Mouse (Mus musculus) hindbrain, embryonic 15.5 days (tissue): ENCODE data around the gene 4930523C07Rik. TPM values are rescaled to one million over a fixed set of nuclear protein-coding genes. Genes with fewer than 3 reads are reported as not detected.
A peak's percentile ranks its signal among the peaks of the same experiment; 100 is the strongest.

ENCODE experiments used
- ATAC-seq: fragments of 200-750 bp; cut with Nextera tagmentation; 2 replicates; pipeline ENCODE4 v1.8.0; 2017; ENCODE audit warnings: low read depth, moderate number of reproducible peaks, moderate TSS enrichment; ENCODE audit not compliant: low FRiP score
- H3K27ac ChIP-seq: fragments of 300-500 bp; sonication (generic); replicated peaks from 2 replicates; pipeline ENCODE4 v1.5.1; 2015; ENCODE audit warnings: mild to moderate bottlenecking, inconsistent platforms
- H3K27me3 ChIP-seq: fragments of 300-500 bp; sonication (generic); 2 replicates; pipeline ENCODE4 v1.6.1; 2015; ENCODE audit warnings: control low read depth, inconsistent platforms
- H3K36me3 ChIP-seq: fragments of 300-500 bp; sonication (generic); 2 replicates; pipeline ENCODE4 v1.6.1; 2015; ENCODE audit warnings: control low read depth, inconsistent platforms
- H3K4me1 ChIP-seq: fragments of 300-500 bp; sonication (generic); replicated peaks from 2 replicates; pipeline ENCODE4 v1.6.1; 2015; ENCODE audit warnings: control low read depth, inconsistent platforms
- H3K4me2 ChIP-seq: fragments of 300-500 bp; sonication (generic); 2 replicates; pipeline ENCODE4 v1.6.1; 2015; ENCODE audit warnings: moderate library complexity, mild to moderate bottlenecking, inconsistent platforms
- H3K4me3 ChIP-seq: fragments of 300-500 bp; sonication (generic); 2 replicates; pipeline ENCODE4 v1.5.1; 2015; ENCODE audit warnings: mild to moderate bottlenecking, inconsistent platforms
- H3K9ac ChIP-seq: fragments of 300-500 bp; sonication (generic); 2 replicates; pipeline ENCODE4 v1.6.1; 2015; ENCODE audit warnings: inconsistent platforms
- H3K9me3 ChIP-seq: fragments of 300-500 bp; sonication (generic); 2 replicates; pipeline ENCODE4 v1.6.1; 2016; ENCODE audit warnings: control low read depth, inconsistent platforms
- WGBS: fragments of 180-500 bp; shearing (Covaris S2); methylation state at CpG from one replicate; pipeline ENCODE4 v1.1.7; 2015; 5-methylcytosine and 5-hydroxymethylcytosine counted together
- polyA plus RNA-seq: library from polyadenylated mRNA; unstranded; fragments of >200 nt; fragmentation: Nextera tagmentation; extraction: Ambion mirVana; gene quantifications from 2 replicates; pipeline ENCODE4 v1.2.1, GENCODE M21; 2015

Gene 4930523C07Rik
- polyA plus RNA-seq, 1 experiment from 2014 or later = 2.6 TPM

GRCm38 (mm10) chr1:160033948-160034598 is 10.1 kb upstream of the 4930523C07Rik start:
- Histone ChIP-seq H3K27ac (no peak overlapping the region), H3K9ac (no peak overlapping the region), H3K36me3 (no peaks in the 10 kb centered on the region), H3K27me3 (no peaks in the 10 kb centered on the region), H3K9me3 (no peaks in the 10 kb centered on the region), H3K4me1 (no peaks in the 10 kb centered on the region), H3K4me3 (no peak overlapping the region), H3K4me2 (no peak overlapping the region)
- 89% methylated on average over 4 of the region's 4 CpGs for WGBS
- no peak for ATAC-seq

GRCm38 (mm10) chr1:160035561-160035960 is 8.6 kb upstream of the 4930523C07Rik start:
- 71% methylated on average over 3 of the region's 3 CpGs for WGBS
- H3K36me3 ChIP-seq = no peaks in the 10 kb centered on the region

GRCm38 (mm10) chr1:160036996-160037521 is 7.1 kb upstream of the 4930523C07Rik start:
- no peak overlapping the region for H3K27ac ChIP-seq
- ATAC-seq = no peak
- no peaks in the 10 kb centered on the region for H3K9me3 ChIP-seq
- no peak overlapping the region for H3K9ac ChIP-seq
- H3K4me1 ChIP-seq = no peaks in the 10 kb centered on the region
- no peak overlapping the region for H3K4me2 ChIP-seq
- 86% methylated on average over 5 of the region's 5 CpGs for WGBS
- no peaks in the 10 kb centered on the region for H3K36me3 ChIP-seq
- no peaks in the 10 kb centered on the region for H3K27me3 ChIP-seq
- H3K4me3 ChIP-seq = no peak overlapping the region

More at GRCm38 (mm10) chr1:160035561-160035960, 8.6 kb upstream of the 4930523C07Rik start:
- Histone ChIP-seq H3K4me2 (no peak overlapping the region), H3K4me1 (no peaks in the 10 kb centered on the region), H3K4me3 (no peak overlapping the region), H3K9me3 (no peaks in the 10 kb centered on the region), H3K27me3 (no peaks in the 10 kb centered on the region), H3K9ac (no peak overlapping the region), H3K27ac (no peak overlapping the region)
- no peak for ATAC-seq

GRCm38 (mm10) chr1:160039951-160040645 is 4.1 kb upstream of the 4930523C07Rik start:
- H3K27ac ChIP-seq = no peak overlapping the region
- no peaks in the 10 kb centered on the region for H3K36me3 ChIP-seq
- no peak overlapping the region for H3K4me3 ChIP-seq
- H3K9me3 ChIP-seq = no peaks in the 10 kb centered on the region
- peaks cover 10% of the 10 kb centered on the region for H3K4me1 ChIP-seq
- 62% methylated on average over 7 of the region's 7 CpGs for WGBS
- no peaks in the 10 kb centered on the region for H3K27me3 ChIP-seq
- no peak overlapping the region for H3K4me2 ChIP-seq
- H3K9ac ChIP-seq = no peak overlapping the region
- no peak for ATAC-seq

- no peaks in the 10 kb centered on the region for H3K9me3 ChIP-seq
- no peaks in the 10 kb centered on the region for H3K36me3 ChIP-seq
- ATAC-seq = no peak
- WGBS = 97% methylated on average over 7 of the region's 7 CpGs
- no peak overlapping the region for H3K9ac ChIP-seq
- no peak overlapping the region for H3K4me3 ChIP-seq
- H3K4me1 ChIP-seq = peaks cover 10% of the 10 kb centered on the region
- H3K4me2 ChIP-seq = no peak overlapping the region
- H3K27me3 ChIP-seq = no peaks in the 10 kb centered on the region
- no peak overlapping the region for H3K27ac ChIP-seq
These were observed 2.9 kb upstream of the 4930523C07Rik start for GRCm38 (mm10) chr1:160041264-160041775.

- Histone ChIP-seq H3K27ac (no peak overlapping the region), H3K9ac (no peak overlapping the region), H3K4me3 (no peak overlapping the region), H3K4me2 (no peak overlapping the region), H3K4me1 (peaks cover 10% of the 10 kb centered on the region), H3K9me3 (no peaks in the 10 kb centered on the region), H3K36me3 (no peaks in the 10 kb centered on the region), H3K27me3 (no peaks in the 10 kb centered on the region)
- 73% methylated on average over 7 of the region's 7 CpGs for WGBS
- ATAC-seq = no peak
These were observed 1.8 kb upstream of the 4930523C07Rik start for GRCm38 (mm10) chr1:160042351-160042750.

- ATAC-seq = no peak
- Histone ChIP-seq H3K9me3 (no peaks in the 10 kb centered on the region), H3K27me3 (no peaks in the 10 kb centered on the region), H3K36me3 (no peaks in the 10 kb centered on the region), H3K27ac (no peak overlapping the region), H3K4me1 (peaks cover 10% of the 10 kb centered on the region), H3K9ac (no peak overlapping the region), H3K4me2 (no peak overlapping the region), H3K4me3 (no peak overlapping the region)
- 90% methylated on average over 13 of the region's 13 CpGs for WGBS
These were observed 759 bp upstream of the 4930523C07Rik start for GRCm38 (mm10) chr1:160043271-160043975.

- 69% methylated on average over 3 of the region's 3 CpGs for WGBS
- Histone ChIP-seq H3K9me3 (no peaks in the 10 kb centered on the region), H3K4me2 (peak overlapping the region; percentile 59; the same call in 1 of the 2 replicates), H3K4me3 (peak overlapping the region; percentile 38; the same call in 1 of the 2 replicates), H3K36me3 (no peaks in the 10 kb centered on the region), H3K9ac (no peak overlapping the region), H3K27me3 (no peaks in the 10 kb centered on the region), H3K4me1 (peaks cover 10% of the 10 kb centered on the region), H3K27ac (no peak overlapping the region)
- no peak for ATAC-seq
These were observed 1.0 kb downstream of the 4930523C07Rik start for GRCm38 (mm10) chr1:160045056-160045715.

- no peak for ATAC-seq
- H3K27ac ChIP-seq = no peak overlapping the region
- H3K9ac ChIP-seq = no peak overlapping the region
- H3K36me3 ChIP-seq = no peaks in the 10 kb centered on the region
- 86% methylated on average over 5 of the region's 5 CpGs for WGBS
- peaks cover 10% of the 10 kb centered on the region for H3K4me1 ChIP-seq
- no peaks in the 10 kb centered on the region for H3K27me3 ChIP-seq
- no peak overlapping the region for H3K4me2 ChIP-seq
- H3K9me3 ChIP-seq = no peaks in the 10 kb centered on the region
- H3K4me3 ChIP-seq = no peak overlapping the region
These were observed 1.8 kb downstream of the 4930523C07Rik start for GRCm38 (mm10) chr1:160045971-160046370.

- WGBS = 88% methylated on average over 4 of the region's 4 CpGs
- Histone ChIP-seq H3K4me1 (peaks cover 10% of the 10 kb centered on the region), H3K4me2 (no peak overlapping the region), H3K4me3 (no peak overlapping the region), H3K27ac (no peak overlapping the region), H3K27me3 (no peaks in the 10 kb centered on the region), H3K9me3 (no peaks in the 10 kb centered on the region), H3K36me3 (no peaks in the 10 kb centered on the region), H3K9ac (no peak overlapping the region)
- no peak for ATAC-seq
These were observed 2.6 kb downstream of the 4930523C07Rik start for GRCm38 (mm10) chr1:160046786-160047185.

- 90% methylated on average over 7 of the region's 7 CpGs for WGBS
- Histone ChIP-seq H3K9ac (no peak overlapping the region), H3K27me3 (no peaks in the 10 kb centered on the region), H3K4me3 (no peak overlapping the region), H3K27ac (no peak overlapping the region), H3K36me3 (no peaks in the 10 kb centered on the region), H3K4me2 (no peak overlapping the region), H3K4me1 (peaks cover 10% of the 10 kb centered on the region), H3K9me3 (no peaks in the 10 kb centered on the region)
- no peak for ATAC-seq
These were observed 3.3 kb downstream of the 4930523C07Rik start for GRCm38 (mm10) chr1:160047481-160047931.
